Mouse (Mus musculus) C2C12 (cell line): ENCODE data around the gene Tk2.

Source experiments
- CTCF ChIP-seq: IDR thresholded peaks from one replicate; pipeline ENCODE4 v1.5.1; 2011; ENCODE audit not compliant: control insufficient read depth, insufficient read depth, insufficient read length
- MAX ChIP-seq: IDR thresholded peaks from one replicate; pipeline ENCODE4 v1.6.1; 2011; ENCODE audit warnings: mild to moderate bottlenecking, control low read depth

GRCm38 (mm10) chr8:104219079-104219478 lies 29.3 kb downstream of the Tk2 start:
- peak; percentile 58 for TF ChIP-seq CTCF
- TF ChIP-seq MAX = no peak
